Mouse (Mus musculus) limb, embryonic 11.5 days (tissue): Measurements from ENCODE around the gene Dnmt3a. TPM values are rescaled to one million over a fixed set of nuclear protein-coding genes. Genes with fewer than 3 reads are reported as not detected.

Source experiments
- ATAC-seq: fragments of 200-750 bp; cut with Nextera tagmentation; 2 replicates; pipeline ENCODE4 v1.8.0; 2017; ENCODE audit warnings: low read depth; ENCODE audit not compliant: insufficient number of reproducible peaks, low FRiP score, low TSS enrichment
- DNase-seq: peaks from one replicate; pipeline ENCODE4 v3.0.0-alpha.2; 2015; ENCODE audit warnings: low spot score
- H3K27ac ChIP-seq: fragments of 300-500 bp; sonication (generic); replicated peaks from 2 replicates; pipeline ENCODE4 v1.5.1; 2014; ENCODE audit warnings: low read depth, mild to moderate bottlenecking, low read length
- H3K27me3 ChIP-seq: fragments of 300-500 bp; sonication (generic); 2 replicates; pipeline ENCODE4 v1.6.1; 2014; ENCODE audit warnings: mild to moderate bottlenecking, low read length, mixed read lengths; ENCODE audit not compliant: control insufficient read depth, insufficient read depth
- H3K36me3 ChIP-seq: fragments of 300-500 bp; sonication (generic); 2 replicates; pipeline ENCODE4 v1.6.1; 2014; ENCODE audit warnings: mild to moderate bottlenecking, low read length, moderate library complexity, mixed read lengths; ENCODE audit not compliant: control insufficient read depth, insufficient read depth
- H3K4me1 ChIP-seq: fragments of 300-500 bp; sonication (generic); 2 replicates; pipeline ENCODE4 v1.6.1; 2014; ENCODE audit warnings: low read length, mixed read lengths; ENCODE audit not compliant: control insufficient read depth, insufficient read depth
- H3K4me2 ChIP-seq: fragments of 300-500 bp; sonication (generic); 2 replicates; pipeline ENCODE4 v1.6.1; 2014; ENCODE audit warnings: low read depth, mild to moderate bottlenecking, moderate library complexity; ENCODE audit not compliant: severe bottlenecking
- H3K4me3 ChIP-seq: fragments of 300-500 bp; sonication (generic); 2 replicates; pipeline ENCODE4 v1.5.1; 2014; ENCODE audit warnings: low read depth, low read length
- H3K9ac ChIP-seq: fragments of 300-500 bp; sonication (generic); 2 replicates; pipeline ENCODE4 v1.6.1; 2014; ENCODE audit warnings: mild to moderate bottlenecking, low read length
- H3K9me3 ChIP-seq: fragments of 300-500 bp; sonication (generic); 2 replicates; pipeline ENCODE4 v1.6.1; 2016; ENCODE audit warnings: low read length; ENCODE audit not compliant: control insufficient read depth
- WGBS: fragments of 180-500 bp; shearing (Covaris S2); extraction: QIAGEN DNeasy Blood & Tissue Kit; methylation state at CpG from one replicate; pipeline ENCODE4 v1.1.7; 2014; 5-methylcytosine and 5-hydroxymethylcytosine counted together
- polyA plus RNA-seq: library from polyadenylated mRNA; unstranded; fragments of >200 nt; fragmentation: Nextera tagmentation; extraction: Ambion mirVana; gene quantifications from 2 replicates; pipeline ENCODE4 v1.2.1, GENCODE M21; 2014

Dnmt3a gene
- 158 and 179 TPM in 2 replicates for polyA plus RNA-seq

DNA sequence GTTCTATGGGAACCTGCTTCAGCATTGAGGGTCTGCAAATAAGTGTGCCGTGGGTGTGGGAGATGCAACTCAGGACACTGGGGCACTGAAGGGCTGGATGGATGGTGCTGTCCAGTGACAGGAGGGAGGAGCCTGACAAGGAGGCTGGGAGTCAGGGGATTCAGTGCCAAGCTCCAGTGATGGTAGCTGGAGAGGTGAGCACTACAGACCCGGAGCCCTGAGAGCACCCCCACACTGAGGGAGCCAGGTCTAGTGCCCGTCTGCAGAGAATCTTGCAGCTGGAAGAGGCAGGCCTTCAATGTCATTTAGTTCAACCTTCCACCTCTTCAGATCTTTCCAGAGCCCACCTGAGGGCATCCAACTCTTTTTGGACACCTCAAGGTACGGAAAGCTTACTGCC is at the start of gene Dnmt3a:
Dnmt3a (plus strand) TSS at position 156 of the 400 bp plus-strand sequence.
- peak within 1 kb of the TSS; percentile 79 for H3K27ac ChIP-seq
- WGBS, result 22% methylated on average over 4 of the region's 4 CpGs
- H3K9me3 ChIP-seq, result no peaks in the 10 kb centered on the region
- H3K27me3 ChIP-seq, result peaks cover 3% of the 10 kb centered on the region; the same call in 1 of the 2 replicates
- ATAC-seq, result peak; percentile 4
- DNase-seq, result no peak
- H3K4me1 ChIP-seq, result peaks cover 20% of the 10 kb centered on the region
- H3K4me3 ChIP-seq, result peak within 1 kb of the TSS; percentile 75
- peak within 1 kb of the TSS; percentile 68 for H3K4me2 ChIP-seq
- H3K9ac ChIP-seq, result peak within 1 kb of the TSS; percentile 90
- H3K36me3 ChIP-seq, result no peaks in the 10 kb centered on the region

DNA sequence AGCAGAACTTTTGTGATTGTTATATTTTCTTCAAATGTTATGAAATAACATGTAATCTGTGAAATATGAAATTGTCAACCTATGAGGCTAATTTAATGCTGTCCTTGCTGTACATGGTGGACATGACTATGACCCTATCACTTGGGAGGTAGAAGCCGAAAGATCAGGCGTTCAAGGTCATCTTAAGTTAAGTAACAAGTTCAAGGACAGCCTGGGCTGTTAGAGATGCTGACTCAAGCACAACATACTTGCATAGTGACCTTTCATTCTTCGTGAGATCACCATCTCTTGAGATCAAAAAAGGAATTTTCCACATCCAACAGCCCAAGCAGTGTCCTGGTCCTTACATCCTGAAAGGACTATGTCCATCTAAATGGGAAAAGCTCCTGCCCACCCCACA is 49.6 kb upstream of the Dnmt3a start:
- H3K27ac ChIP-seq, result no peak overlapping the region
- H3K4me2 ChIP-seq, result no peak overlapping the region
- H3K4me1 ChIP-seq, result no peaks in the 10 kb centered on the region
- ATAC-seq (no peak), DNase-seq (no peak)
- no peak overlapping the region for H3K9ac ChIP-seq
- H3K4me3 ChIP-seq, result no peak overlapping the region
- WGBS, result 93% methylated on average over 3 of the region's 3 CpGs
- no peaks in the 10 kb centered on the region for H3K27me3 ChIP-seq
- H3K36me3 ChIP-seq, result 0 out of 2 replicates have a peak, but pooled peaks cover 2% of the 10 kb centered on the region
- no peaks in the 10 kb centered on the region for H3K9me3 ChIP-seq

DNA sequence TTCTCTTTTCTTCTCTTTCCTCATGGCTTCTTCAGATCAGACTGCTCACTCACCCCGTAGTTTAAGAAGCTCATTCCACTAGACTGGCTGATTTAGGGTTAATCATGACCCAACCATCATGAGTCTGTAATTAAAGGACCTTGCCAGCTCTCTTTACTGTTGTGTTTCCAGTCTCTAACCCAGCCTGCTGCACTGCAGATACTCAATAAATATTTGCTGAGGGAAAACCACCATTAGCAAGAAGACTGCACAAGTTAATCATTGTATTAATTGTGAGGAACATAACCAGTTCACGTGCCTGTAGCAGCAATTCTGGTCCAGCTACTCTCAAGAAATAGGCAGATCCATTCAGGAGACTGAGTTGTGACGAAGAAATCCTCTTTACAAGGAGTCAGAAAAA is 47.7 kb upstream of the Dnmt3a start:
- Histone ChIP-seq H3K27me3 (no peaks in the 10 kb centered on the region), H3K27ac (no peak overlapping the region), H3K4me3 (no peak overlapping the region), H3K36me3 (no peaks in the 10 kb centered on the region), H3K4me2 (no peak overlapping the region), H3K9me3 (no peaks in the 10 kb centered on the region), H3K9ac (no peak overlapping the region), H3K4me1 (no peaks in the 10 kb centered on the region)
- ATAC-seq (no peak), DNase-seq (no peak)
- 88% methylated on average over 3 of the region's 3 CpGs for WGBS

DNA sequence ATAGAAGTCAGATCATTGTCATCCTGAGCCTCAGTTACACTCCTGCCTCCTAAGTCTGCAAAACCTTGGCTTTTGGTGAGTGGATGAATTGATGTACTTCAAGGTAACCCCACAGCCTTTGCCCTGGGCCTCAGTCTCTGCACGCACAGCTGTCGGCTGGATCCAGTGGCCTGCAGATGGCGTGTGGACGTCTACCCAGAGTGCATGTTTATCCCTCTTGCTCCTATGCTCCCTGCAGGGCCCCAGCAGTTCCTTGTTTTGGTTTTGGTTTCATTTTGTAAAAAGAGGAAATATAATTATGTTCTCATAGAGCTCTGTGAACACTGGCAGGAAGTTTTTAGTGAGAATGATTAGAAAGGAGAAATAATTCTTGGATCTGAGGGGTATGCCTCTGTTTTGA is 46.4 kb upstream of the Dnmt3a start:
- Histone ChIP-seq H3K4me2 (no peak overlapping the region), H3K4me1 (no peaks in the 10 kb centered on the region), H3K9ac (no peak overlapping the region), H3K36me3 (no peaks in the 10 kb centered on the region), H3K27me3 (no peaks in the 10 kb centered on the region), H3K9me3 (no peaks in the 10 kb centered on the region), H3K27ac (no peak overlapping the region), H3K4me3 (no peak overlapping the region)
- ATAC-seq (no peak), DNase-seq (no peak)
- WGBS, result 65% methylated on average over 4 of the region's 4 CpGs

DNA sequence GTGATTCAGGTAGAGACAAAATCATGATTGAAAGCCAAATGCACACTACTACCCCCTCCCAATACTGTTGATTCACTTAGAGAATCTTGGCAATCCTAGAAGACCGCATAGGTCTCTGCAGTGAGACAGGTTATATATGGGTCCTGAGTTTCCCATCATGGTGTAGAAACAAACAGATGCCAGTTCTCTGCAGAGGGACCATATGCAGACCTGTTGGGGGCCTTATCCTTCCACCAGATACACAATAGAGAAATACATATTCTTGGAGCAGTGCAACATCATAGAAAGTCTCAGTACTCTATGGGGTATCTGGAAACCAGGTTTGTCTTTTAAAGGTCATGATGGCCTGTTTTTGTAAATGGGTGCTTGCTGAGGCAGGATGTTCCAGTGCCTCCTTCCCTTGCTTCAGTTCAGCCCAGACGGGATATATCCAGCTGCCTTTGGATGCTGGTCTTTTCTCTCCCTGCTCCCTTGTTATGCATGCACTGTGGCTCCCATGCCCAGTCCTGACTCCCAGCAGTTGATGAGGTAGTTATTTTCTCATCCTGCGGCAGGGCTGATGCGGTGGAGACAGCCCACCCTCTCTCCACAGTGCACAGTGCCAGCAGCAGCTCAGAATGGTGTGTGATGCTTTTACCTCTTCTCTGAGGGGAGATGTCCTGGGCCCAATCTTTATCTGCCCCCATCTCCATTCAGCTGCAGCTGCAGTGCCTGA is 44.8 kb upstream of the Dnmt3a start:
- no peaks in the 10 kb centered on the region for H3K36me3 ChIP-seq
- H3K4me3 ChIP-seq, result no peak overlapping the region
- no peaks in the 10 kb centered on the region for H3K4me1 ChIP-seq
- H3K27me3 ChIP-seq, result no peaks in the 10 kb centered on the region
- whole genome bisulfite sequencing, result 88% methylated on average over 4 of the region's 4 CpGs
- no peak overlapping the region for H3K9ac ChIP-seq
- no peak overlapping the region for H3K4me2 ChIP-seq
- ATAC-seq, result no peak
- H3K9me3 ChIP-seq, result no peaks in the 10 kb centered on the region
- H3K27ac ChIP-seq, result no peak overlapping the region
- no peak for DNase-seq

DNA sequence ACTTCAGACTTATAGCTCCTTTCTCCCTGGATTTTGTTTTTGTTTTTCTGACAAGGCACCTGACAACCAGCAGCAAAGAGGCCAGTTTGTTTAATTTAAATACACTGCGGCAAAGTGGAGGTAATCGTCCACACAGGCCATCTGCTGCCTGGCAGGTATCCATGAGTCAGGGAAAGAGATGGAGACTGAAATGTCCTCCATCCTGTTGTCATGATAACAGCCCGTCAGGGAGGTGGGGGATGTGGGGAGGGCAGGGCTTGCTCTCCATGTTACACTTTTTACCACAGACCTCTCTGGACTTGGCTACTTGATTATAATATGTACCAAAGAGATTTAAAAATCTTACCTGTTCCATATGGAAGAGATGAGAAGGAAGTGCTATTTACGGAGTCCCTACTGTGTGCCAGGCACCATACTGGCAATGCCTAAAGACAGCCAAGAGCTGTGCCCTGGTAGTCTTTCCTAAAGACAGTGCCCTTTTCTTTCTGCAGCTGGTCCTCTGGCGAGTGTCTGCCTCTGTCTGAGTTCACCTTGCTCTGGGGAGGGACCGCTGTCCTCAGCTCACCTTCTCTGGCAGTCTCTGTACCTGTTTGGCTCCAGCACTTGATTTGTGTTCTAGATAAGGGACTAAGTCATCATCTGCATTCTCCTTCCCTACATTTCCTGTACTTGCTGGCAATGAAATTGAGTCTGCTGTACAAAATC is 44.1 kb upstream of the Dnmt3a start:
- Histone ChIP-seq H3K4me1 (no peaks in the 10 kb centered on the region), H3K4me3 (no peak overlapping the region), H3K9me3 (no peaks in the 10 kb centered on the region), H3K9ac (no peak overlapping the region), H3K4me2 (no peak overlapping the region), H3K36me3 (no peaks in the 10 kb centered on the region), H3K27ac (no peak overlapping the region), H3K27me3 (no peaks in the 10 kb centered on the region)
- 77% methylated on average over 6 of the region's 6 CpGs for WGBS
- ATAC-seq (no peak), DNase-seq (no peak)

DNA sequence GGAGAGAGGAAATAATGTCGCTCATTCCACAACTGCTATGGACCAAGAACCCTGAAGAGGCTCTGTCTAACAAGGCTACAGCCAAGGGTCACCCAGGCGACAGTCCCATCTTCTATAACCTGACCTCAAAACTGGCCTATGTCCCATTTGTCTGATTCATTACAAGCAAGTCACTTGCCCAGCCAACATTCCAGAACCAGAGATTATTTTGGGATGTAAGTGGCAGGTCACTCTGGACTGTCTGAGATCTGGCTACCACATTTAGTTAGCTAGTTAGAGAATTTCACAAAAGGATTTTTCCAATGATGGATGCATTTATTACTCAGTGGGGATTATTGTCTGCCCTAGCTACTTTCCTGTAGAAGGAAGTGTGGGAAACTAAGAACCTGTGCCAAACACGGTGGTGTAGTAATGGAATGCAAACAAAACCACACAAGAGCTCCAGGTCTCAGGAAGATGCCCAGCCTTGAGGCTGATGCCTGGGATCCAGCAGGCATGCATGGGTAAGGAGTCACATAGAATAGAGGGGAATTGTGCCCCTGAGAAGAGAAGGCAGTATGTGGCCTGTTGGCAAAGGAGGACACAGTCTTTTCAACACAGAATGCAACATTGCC is 41.5 kb upstream of the Dnmt3a start:
- Histone ChIP-seq H3K27ac (no peak overlapping the region), H3K27me3 (no peaks in the 10 kb centered on the region), H3K9me3 (no peaks in the 10 kb centered on the region), H3K4me3 (no peak overlapping the region), H3K36me3 (no peaks in the 10 kb centered on the region), H3K4me2 (no peak overlapping the region), H3K9ac (no peak overlapping the region), H3K4me1 (no peaks in the 10 kb centered on the region)
- no peak for DNase-seq
- 81% methylated on average over 3 of the region's 3 CpGs for WGBS
- no peak for ATAC-seq

DNA sequence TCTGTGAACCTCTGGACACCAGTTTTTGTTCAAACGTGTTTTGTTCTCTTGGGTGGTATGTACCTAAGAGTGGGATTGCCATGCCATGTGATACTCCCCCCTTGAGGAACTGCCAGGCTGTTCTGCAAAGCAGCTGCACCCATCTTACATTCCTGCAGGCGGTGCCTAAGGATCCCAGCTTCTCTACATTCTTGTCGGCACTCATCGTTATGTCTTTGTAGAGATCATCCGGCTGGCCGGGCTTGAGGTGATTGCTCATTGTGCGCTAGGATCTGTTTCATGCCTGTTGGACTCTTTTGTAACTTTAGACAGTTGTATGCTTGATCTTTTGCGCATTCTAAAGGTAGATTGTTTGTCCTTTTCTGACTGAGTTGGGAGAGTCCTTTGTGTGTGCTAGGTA is 38.4 kb upstream of the Dnmt3a start:
- no peak for ATAC-seq
- Histone ChIP-seq H3K4me1 (no peaks in the 10 kb centered on the region), H3K27ac (no peak overlapping the region), H3K36me3 (no peaks in the 10 kb centered on the region), H3K9me3 (no peaks in the 10 kb centered on the region), H3K4me3 (no peak overlapping the region), H3K9ac (no peak overlapping the region), H3K27me3 (no peaks in the 10 kb centered on the region), H3K4me2 (no peak overlapping the region)
- 87% methylated on average over 8 of the region's 8 CpGs for WGBS
- DNase-seq, result no peak
